ENCODE assay signal across 23 mouse cellular contexts in the genomic region with DNA sequence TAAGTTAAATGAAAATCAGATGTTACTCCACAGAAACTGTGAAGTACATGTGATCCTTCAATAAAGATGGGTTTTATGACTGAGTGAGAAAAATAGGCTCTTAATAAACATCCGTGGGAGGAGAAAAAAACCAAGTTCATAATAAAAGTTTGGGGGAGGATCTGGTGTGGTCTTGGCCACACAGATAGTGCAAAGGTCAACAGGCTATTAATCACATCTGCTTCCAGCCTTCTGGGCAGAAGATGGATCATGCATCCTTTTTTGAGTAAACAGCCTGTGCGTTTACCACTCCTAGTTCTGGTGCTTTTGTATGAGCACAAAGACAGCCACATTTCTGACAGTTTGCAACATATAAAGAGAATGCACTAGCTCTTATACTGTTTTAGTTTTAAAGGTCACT.
DNase-seq lines count a peak whose midpoint lies in the region; ATAC-seq and TF ChIP-seq lines count a peak whose summit lies in the region.
"Had no signal": no experiment of that assay in that cellular context is flagged by ENCODE, and none has a peak within 500 bp of the region (broad histone marks: within the 10 kb centered on the region; RNA-seq: fewer than 3 reads in every experiment).

No protein-coding gene starts in this region.

- no peak overlapping the region for H3K9ac ChIP-seq in lung, embryonic 14.5 days
- H3K9ac ChIP-seq in midbrain, embryonic 13.5 days (replicated peaks) = no peak overlapping the region
- H3K9ac ChIP-seq: embryonic facial prominence, embryonic 12.5 days; embryonic facial prominence, embryonic 15.5 days; forebrain, postnatal 0 days; hindbrain, embryonic 12.5 days; hindbrain, embryonic 15.5 days had no signal

- DNase-seq in lung, embryonic 14.5 days = peak; percentile 59
- DNase-seq in lung, postnatal 4 days = no peak
- peak; percentile 38 for DNase-seq in embryo, embryonic 10.5 days (ENCODE audit: low spot score)
- DNase-seq in embryo, embryonic 9.5 days (ENCODE audit: extremely low spot score) = peak; percentile 13
- DNase-seq in mesoderm, embryonic 11.5 days (ENCODE audit: low read depth, low spot score) = peak; percentile 6
- DNase-seq in gastrocnemius, adult 18-20 months (ENCODE audit: low spot score) = no peak
- DNase-seq: adrenal gland, adult 8-10 months; adrenal gland, postnatal 25 days; cerebellum, adult 18-20 months; cerebellum, adult 9-10 months; cerebellum, postnatal 14 days; forebrain, postnatal 0 days; gastrocnemius, postnatal 10 days; heart, adult 11 months had no signal

- no peaks in the 10 kb centered on the region for H3K27me3 ChIP-seq in lung, embryonic 14.5 days (ENCODE audit: insufficient read depth, low read length)
- H3K27me3 ChIP-seq in midbrain, embryonic 13.5 days = no peaks in the 10 kb centered on the region
- H3K27me3 ChIP-seq: embryonic facial prominence, embryonic 12.5 days; embryonic facial prominence, embryonic 15.5 days; hindbrain, embryonic 12.5 days; hindbrain, embryonic 15.5 days had no signal

- H3K4me3 ChIP-seq in lung, embryonic 14.5 days (ENCODE audit: low read depth, low read length) = no peak overlapping the region
- H3K4me3 ChIP-seq in midbrain, embryonic 13.5 days (replicated peaks) = no peak overlapping the region
- H3K4me3 ChIP-seq: embryonic facial prominence, embryonic 12.5 days; embryonic facial prominence, embryonic 15.5 days; hindbrain, embryonic 12.5 days; hindbrain, embryonic 15.5 days had no signal

- peak; percentile 62; the same call in 1 of the 2 replicates for ATAC-seq in lung, embryonic 14.5 days (ENCODE audit: insufficient read depth)
- no peak for ATAC-seq in midbrain, embryonic 13.5 days
- ATAC-seq: activated CD4-positive, CD25-positive, alpha-beta regulatory T cell, adult 4 months; CD4-positive, CD25-positive, alpha-beta regulatory T cell, adult 4 months; forebrain, embryonic 14.5 days; forebrain, postnatal 0 days had no signal

- H3K4me2 ChIP-seq in lung, embryonic 14.5 days = no peak overlapping the region
- H3K4me2 ChIP-seq in midbrain, embryonic 13.5 days (replicated peaks) = no peak overlapping the region
- H3K4me2 ChIP-seq: embryonic facial prominence, embryonic 12.5 days; embryonic facial prominence, embryonic 15.5 days; heart, embryonic 11.5 days; hindbrain, embryonic 12.5 days; hindbrain, embryonic 15.5 days had no signal

- TF ChIP-seq CTCF in lung, embryonic 14.5 days (IDR thresholded peaks at IDR 0.05; ENCODE audit: low read depth) = no peak

- 26% methylated on average over 2 of the region's 2 CpGs for WGBS in lung, embryonic 14.5 days
- WGBS in midbrain, embryonic 13.5 days = 86% methylated on average over 2 of the region's 2 CpGs

- H3K27ac ChIP-seq in lung, embryonic 14.5 days (ENCODE audit: low read depth) = no peak overlapping the region
- H3K27ac ChIP-seq in midbrain, embryonic 13.5 days = no peak overlapping the region
- H3K27ac ChIP-seq: embryonic facial prominence, embryonic 12.5 days; embryonic facial prominence, embryonic 15.5 days; hindbrain, embryonic 12.5 days; hindbrain, embryonic 15.5 days had no signal

- H3K36me3 ChIP-seq in lung, embryonic 14.5 days (ENCODE audit: insufficient read depth) = no peaks in the 10 kb centered on the region
- no peaks in the 10 kb centered on the region for H3K36me3 ChIP-seq in midbrain, embryonic 13.5 days
- H3K36me3 ChIP-seq: embryonic facial prominence, embryonic 12.5 days; embryonic facial prominence, embryonic 15.5 days; hindbrain, embryonic 12.5 days; hindbrain, embryonic 15.5 days had no signal

- no peaks in the 10 kb centered on the region for H3K9me3 ChIP-seq in lung, embryonic 14.5 days (ENCODE audit: low read depth, low read length)
- H3K9me3 ChIP-seq in midbrain, embryonic 13.5 days = no peaks in the 10 kb centered on the region
- H3K9me3 ChIP-seq: embryonic facial prominence, embryonic 12.5 days; embryonic facial prominence, embryonic 15.5 days; hindbrain, embryonic 12.5 days; hindbrain, embryonic 15.5 days had no signal

- no peaks in the 10 kb centered on the region for H3K4me1 ChIP-seq in lung, embryonic 14.5 days (ENCODE audit: insufficient read depth)
- H3K4me1 ChIP-seq in midbrain, embryonic 13.5 days (replicated peaks) = no peaks in the 10 kb centered on the region
- H3K4me1 ChIP-seq: embryonic facial prominence, embryonic 12.5 days; embryonic facial prominence, embryonic 15.5 days; hindbrain, embryonic 12.5 days; hindbrain, embryonic 15.5 days had no signal

Comparison
In these comparisons a context has a peak if more than half of its experiments do, and no peak if none do; other contexts are left out.
1. DNase-seq: peak in lung, embryonic 14.5 days (single experiment), embryo, embryonic 10.5 days (single experiment), embryo, embryonic 9.5 days (single experiment) and mesoderm, embryonic 11.5 days (single experiment); none in lung, postnatal 4 days (0 of 2) and gastrocnemius, adult 18-20 months (single experiment).